Mouse (Mus musculus): ENCODE results near the gene D11Wsu47e. TPM values are rescaled to one million over a fixed set of nuclear protein-coding genes. Genes with fewer than 3 reads are reported as not detected.
A peak's percentile ranks its signal among the peaks of the same experiment; 100 is the strongest.

Gene D11Wsu47e
- total RNA-seq, 2 experiments from 2014 or later = 3.8 TPM; not detected in 1

GRCm38 (mm10) chr11:113691851-113692250 is 7.6 kb downstream of the D11Wsu47e start:
- ATAC-seq (replicated peaks; ENCODE audit: low FRiP score, poor library complexity, severe bottlenecking) = no peak

DNA sequence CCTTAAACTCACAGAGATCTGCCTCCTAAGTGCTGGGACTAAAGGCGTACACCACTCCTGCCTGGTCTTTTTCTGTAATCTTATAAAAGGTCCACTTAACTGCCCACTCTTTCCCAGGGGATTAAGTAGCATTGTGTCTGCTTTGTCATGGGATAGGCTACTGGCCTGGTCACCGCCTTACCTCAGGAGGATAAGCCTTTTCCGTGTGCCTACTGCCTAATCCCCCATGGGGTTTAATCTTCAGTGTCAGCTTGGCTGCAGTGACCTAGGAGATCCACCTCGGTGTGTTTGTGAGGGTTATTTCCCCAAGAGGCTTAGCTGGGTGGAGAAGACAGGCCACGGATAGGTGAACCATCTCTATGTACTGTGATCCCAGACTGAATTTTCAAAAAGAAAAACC is 13.4 kb downstream of the D11Wsu47e start:
- ATAC-seq (replicated peaks; ENCODE audit: low FRiP score, poor library complexity, severe bottlenecking) = no peak

GRCm38 (mm10) chr11:113698013-113698545 is 13.9 kb downstream of the D11Wsu47e start:
- ATAC-seq (replicated peaks; ENCODE audit: low FRiP score, poor library complexity, severe bottlenecking) = no peak

DNA sequence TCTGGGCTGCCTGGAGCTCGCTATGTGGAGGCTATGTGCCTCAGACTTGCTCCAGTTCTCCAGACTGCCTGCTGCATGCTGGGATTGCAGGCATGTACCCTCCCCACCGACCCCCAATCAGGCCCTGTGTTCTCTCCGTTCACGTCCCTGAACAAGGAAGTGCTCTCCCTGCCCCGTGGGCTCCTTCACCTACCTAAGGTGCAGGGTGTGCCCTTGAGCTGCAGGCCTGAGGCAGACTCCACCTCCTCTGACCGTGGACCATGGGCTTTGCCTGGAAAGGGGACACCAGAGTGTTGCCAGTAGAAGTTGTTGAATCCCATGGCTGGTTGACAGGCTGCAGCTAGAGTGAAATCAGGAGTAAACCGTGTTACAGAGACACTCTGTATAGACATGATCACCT is 15.4 kb downstream of the D11Wsu47e start:
- ATAC-seq (replicated peaks; ENCODE audit: low FRiP score, poor library complexity, severe bottlenecking) = no peak

DNA sequence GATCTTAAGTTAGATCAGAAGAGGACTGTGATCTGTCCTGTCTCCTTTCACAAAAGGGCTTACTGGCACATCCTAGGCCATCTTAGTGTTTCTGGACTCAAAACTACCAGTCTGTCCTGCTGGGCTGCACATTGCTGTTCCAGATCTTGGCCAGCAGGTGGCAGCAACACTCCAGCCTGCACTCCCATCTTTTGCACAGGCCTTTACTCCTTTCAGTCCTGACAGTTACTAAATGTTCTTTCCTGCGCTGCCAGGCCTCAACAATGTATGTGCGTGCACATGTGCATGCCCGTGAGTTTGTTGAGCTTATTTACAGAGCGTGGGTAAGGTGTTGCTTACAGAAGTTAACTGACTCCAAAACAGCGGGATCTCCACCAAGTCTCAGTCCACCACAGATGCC is 19.5 kb downstream of the D11Wsu47e start:
- ATAC-seq (replicated peaks; ENCODE audit: low FRiP score, poor library complexity, severe bottlenecking) = peak; percentile 68

- ATAC-seq (replicated peaks; ENCODE audit: low FRiP score, poor library complexity, severe bottlenecking) = no peak
These were observed 21.9 kb downstream of the D11Wsu47e start for GRCm38 (mm10) chr11:113705966-113706652.

DNA sequence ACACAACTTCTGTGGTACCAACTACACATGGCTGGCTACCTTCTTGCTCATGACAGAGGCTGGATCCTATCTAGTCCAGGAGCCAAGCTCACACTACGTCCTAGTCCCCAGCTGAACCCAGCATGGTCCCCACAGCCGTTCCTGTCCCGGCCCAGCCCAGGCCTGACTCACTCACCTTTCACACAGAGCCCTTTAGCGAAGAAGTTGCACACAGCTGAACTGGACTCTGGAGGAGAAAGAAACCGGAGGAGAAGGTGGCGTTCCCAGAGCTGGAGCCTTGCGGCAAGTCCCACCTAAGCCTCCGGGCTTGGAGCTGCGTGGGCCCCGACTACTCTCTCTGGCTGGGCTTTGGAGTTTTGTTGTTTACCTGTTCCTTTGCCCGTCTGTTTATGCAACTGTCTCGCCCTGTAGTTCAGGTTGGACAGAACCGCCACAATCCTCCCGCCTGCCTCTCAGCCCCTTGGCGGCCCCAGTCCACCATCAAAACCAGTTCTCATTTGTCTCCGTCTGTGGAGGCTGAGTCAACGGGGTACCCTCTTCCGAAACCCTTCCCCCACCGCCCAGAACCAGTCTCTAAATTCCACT is 24.5 kb downstream of the D11Wsu47e start:
- ATAC-seq (replicated peaks; ENCODE audit: low FRiP score, poor library complexity, severe bottlenecking) = no peak

DNA sequence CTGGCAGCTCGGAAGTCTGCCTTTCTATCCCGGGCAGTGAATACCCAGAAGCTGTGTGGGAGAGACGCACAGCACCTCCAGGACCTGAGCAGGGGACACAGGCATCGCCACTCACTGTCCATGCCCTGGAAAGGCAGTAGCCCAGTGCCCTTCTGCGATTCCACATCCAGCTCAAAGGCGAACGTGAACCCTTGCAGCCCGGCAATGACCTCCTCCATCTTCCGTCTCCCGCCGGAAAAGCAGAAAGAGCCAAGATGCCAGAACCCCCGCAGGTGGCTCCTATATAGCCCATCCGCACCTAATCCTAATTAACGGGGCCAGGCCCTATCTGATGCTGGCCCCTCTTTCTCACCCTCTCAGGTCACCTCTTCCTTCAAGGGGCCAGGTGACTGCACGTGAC is 25.1 kb downstream of the D11Wsu47e start:
- 0 out of 2 replicates have a peak, but pooled peaks have one; percentile 26 for ATAC-seq (replicated peaks; ENCODE audit: low FRiP score, poor library complexity, severe bottlenecking)

DNA sequence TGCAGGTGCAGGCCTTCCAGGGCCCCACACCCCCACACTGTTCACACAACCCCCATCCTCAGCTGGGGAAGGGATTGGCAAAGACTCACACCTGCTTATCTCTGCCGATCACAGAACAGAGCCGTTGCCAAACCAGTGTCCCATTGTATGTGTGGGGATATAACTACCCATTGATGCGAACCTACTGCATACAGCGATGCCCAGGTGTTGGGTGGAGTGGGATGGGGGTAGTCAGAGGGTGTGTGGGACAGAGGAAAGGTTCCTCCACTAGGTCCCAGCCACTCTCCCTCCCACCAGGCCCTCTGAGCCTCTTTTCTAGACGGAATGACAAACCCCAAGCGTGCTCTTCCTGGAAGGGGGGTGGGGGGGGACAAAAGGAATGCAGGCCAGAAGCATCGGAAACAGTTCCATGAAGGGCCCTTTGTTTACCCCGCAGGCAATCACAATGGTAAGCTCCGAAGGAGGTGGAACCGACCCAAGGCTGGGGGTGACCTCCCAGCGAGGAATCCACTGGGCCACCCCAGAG is 25.6 kb downstream of the D11Wsu47e start, which contains the start of gene Cpsf4l:
Gene Cpsf4l (minus strand): TSS at position 287 of the 526 bp plus-strand sequence.
- no peak for ATAC-seq (replicated peaks; ENCODE audit: low FRiP score, poor library complexity, severe bottlenecking)

DNA sequence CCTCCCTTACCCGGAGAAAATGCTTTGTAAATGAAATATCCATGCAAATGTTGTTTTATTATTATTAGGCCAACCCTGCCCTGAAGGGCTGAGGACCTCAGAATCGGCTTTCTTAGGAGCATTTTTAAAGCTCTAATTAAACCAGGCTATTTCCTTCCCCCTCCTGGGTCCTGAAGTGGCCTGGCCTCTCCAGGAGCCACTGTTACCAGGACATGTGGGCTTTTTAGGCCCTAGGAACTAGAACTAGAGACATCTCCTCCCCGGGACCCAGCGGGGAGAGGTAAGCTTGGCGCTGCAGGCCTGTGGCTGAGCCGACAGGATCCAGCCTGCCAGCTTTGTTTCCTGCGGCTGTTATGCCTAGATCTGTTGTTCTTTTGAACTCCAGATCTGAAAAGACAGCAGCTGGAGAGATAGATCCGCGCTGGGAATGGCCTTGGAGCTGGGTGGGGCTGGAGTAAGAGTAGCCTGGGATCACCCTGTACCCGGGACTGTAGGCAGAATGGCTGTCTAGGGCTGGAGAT is 26.1 kb downstream of the D11Wsu47e start:
- ATAC-seq (replicated peaks; ENCODE audit: low FRiP score, poor library complexity, severe bottlenecking) = no peak

DNA sequence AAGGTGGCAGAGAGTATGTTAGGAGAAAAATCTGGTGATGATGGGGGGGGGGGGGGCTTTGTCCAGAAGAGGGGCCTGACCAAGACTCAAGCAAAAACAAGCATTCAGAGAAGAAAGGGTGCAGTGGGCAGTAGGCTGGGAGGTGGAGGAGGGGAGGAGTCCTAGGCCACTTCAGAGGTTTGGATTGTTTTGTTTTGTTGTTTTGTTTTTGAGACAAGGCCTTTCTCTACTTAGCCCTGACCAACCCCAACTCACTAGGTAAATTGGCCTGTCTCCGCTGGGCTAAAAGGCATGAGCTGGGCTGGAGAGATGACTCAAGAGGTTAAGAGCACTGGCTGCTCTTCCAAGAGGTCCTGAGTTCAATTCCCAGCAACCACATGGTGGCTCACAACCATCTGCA is 26.8 kb downstream of the D11Wsu47e start:
- ATAC-seq (replicated peaks; ENCODE audit: low FRiP score, poor library complexity, severe bottlenecking) = no peak

DNA sequence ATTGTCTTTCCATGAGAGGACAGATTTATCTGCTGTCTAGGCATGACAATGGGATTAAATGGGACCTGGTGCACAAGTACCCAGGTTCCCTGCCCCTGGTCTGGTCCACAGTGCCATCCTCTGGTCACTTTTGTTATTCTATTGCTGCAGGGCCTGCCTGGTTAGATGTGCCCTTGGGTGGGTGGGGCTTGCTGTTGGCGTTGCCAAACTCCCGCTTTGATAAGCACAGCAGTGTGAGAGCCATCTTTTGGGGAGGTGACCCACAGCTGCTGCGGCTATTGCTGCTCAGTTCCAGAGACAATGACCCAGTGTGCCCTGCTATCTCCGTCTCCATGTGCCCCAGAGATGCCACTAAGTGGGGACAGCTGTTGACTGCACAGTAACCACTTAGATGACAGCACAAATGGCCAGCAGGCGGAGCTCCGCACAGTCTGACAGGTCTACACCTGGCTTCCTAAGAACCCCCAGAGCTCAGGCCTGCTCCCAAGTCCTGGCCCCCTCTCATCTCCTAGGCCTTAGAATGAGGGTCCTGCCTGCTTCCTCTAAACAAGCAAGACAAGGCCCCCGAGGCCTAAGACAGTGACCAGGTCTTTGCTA is 31.0 kb downstream of the D11Wsu47e start:
- peak; percentile 67 for ATAC-seq (replicated peaks; ENCODE audit: low FRiP score, poor library complexity, severe bottlenecking)

DNA sequence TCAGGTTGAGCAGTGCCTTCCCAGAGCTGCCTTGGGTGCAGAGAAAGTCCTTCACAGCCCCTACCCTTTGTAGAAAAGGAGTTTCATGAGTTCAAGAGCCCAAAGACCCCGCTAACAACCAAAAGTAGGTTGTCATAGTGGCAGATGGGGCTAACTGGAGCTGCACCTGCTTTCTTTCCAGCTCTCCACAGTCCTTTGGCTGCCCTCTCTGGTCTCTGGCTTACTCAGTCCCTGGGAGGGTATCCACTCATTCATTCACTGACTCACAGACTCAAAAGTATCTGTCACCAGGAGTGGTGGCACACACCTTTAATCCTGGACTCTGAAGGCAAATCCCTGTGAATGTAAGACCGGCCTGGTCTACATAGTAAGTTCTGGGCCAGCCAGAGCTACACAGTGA is 31.9 kb downstream of the D11Wsu47e start:
- ATAC-seq (replicated peaks; ENCODE audit: low FRiP score, poor library complexity, severe bottlenecking) = no peak

DNA sequence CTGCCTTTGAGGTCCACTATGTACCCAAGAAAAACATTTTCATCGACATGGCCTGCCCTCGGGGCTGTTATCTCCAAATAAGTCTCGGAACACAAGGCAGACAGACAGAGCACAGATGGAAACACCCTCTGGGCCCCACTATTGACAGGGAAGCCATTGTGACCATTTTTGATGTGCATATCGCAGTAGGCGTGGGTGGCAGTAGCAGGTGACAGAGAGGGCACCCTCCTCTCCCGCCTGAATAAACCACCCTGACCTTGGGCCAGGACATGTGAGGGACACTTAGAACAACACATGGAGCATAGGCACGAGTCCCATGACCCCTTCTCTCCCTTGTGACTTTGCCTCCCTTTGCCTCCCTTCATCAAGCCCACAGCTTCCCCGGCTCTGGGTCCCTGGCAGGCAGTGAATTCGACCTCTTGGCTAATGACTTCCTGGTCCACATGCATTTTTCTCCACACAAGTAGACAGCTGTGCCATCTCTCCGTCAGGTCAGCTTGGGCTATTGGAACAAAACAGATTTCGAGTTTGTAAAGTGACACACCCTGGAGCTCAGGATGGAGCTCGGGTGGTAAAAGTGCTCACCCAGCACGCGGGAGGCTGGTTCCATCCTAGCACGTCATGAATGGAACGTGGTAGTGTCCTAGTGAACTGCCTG is 33.7 kb downstream of the D11Wsu47e start:
- ATAC-seq (replicated peaks; ENCODE audit: low FRiP score, poor library complexity, severe bottlenecking) = no peak

GRCm38 (mm10) chr11:113722405-113723090 is 38.3 kb downstream of the D11Wsu47e start:
- no peak for ATAC-seq (replicated peaks; ENCODE audit: low FRiP score, poor library complexity, severe bottlenecking)

- no peak for ATAC-seq (replicated peaks; ENCODE audit: low FRiP score, poor library complexity, severe bottlenecking)
These were observed 41.2 kb downstream of the D11Wsu47e start for GRCm38 (mm10) chr11:113725235-113726048.

GRCm38 (mm10) chr11:113726994-113727888 is 43.0 kb downstream of the D11Wsu47e start:
- no peak for ATAC-seq (replicated peaks; ENCODE audit: low FRiP score, poor library complexity, severe bottlenecking)

- 0 out of 2 replicates have a peak, but pooled peaks have one; percentile 17 for ATAC-seq (replicated peaks; ENCODE audit: low FRiP score, poor library complexity, severe bottlenecking)
These were observed 43.8 kb downstream of the D11Wsu47e start for GRCm38 (mm10) chr11:113727992-113728391.

All from erythroid progenitor cell, adult 5-6 weeks (primary cell).